Mouse (Mus musculus): ENCODE data around the gene Hdac7.

GRCm38 (mm10) chr15:97762733-97763132 is 81.6 kb downstream of the Hdac7 start:
- no peak for TF ChIP-seq CTCF (IDR thresholded peaks at IDR 0.05; ENCODE audit: low read depth)
- no peak for TF ChIP-seq EP300 (IDR thresholded peaks at IDR 0.05; ENCODE audit: low read depth)

Data from liver, postnatal 0 days (tissue).